Mouse (Mus musculus) lung, embryonic 16.5 days (tissue): ENCODE data around the gene Mgat4a. TPM values are rescaled to one million over a fixed set of nuclear protein-coding genes. Genes with fewer than 3 reads are reported as not detected.
"Not testable (repeated sequence)": the region's sequence is repeated elsewhere in the genome, so short reads cannot be mapped to it uniquely, and the experiment has no call there.

Experiments used
- ATAC-seq: fragments of 200-750 bp; cut with Nextera tagmentation; 2 replicates; pipeline ENCODE4 v1.8.0; 2017; ENCODE audit warnings: low read depth, mild to moderate bottlenecking, moderate library complexity
- H3K27ac ChIP-seq: fragments of 300-500 bp; sonication (generic); 2 replicates; pipeline ENCODE4 v1.5.1; 2014; ENCODE audit warnings: mild to moderate bottlenecking, control low read depth, low read length
- H3K27me3 ChIP-seq: fragments of 300-500 bp; sonication (generic); 2 replicates; pipeline ENCODE4 v1.6.1; 2014; ENCODE audit warnings: low read depth, low read length, mixed read lengths; ENCODE audit not compliant: control insufficient read depth, insufficient read depth
- H3K36me3 ChIP-seq: fragments of 300-500 bp; sonication (generic); 2 replicates; pipeline ENCODE4 v1.6.1; 2014; ENCODE audit warnings: low read length; ENCODE audit not compliant: control insufficient read depth, insufficient read depth
- H3K4me1 ChIP-seq: fragments of 300-500 bp; sonication (generic); replicated peaks from 2 replicates; pipeline ENCODE4 v1.6.1; 2014; ENCODE audit warnings: low read length, mixed read lengths; ENCODE audit not compliant: control insufficient read depth, insufficient read depth
- H3K4me2 ChIP-seq: fragments of 300-500 bp; sonication (generic); 2 replicates; pipeline ENCODE4 v1.6.1; 2014; ENCODE audit warnings: low read depth, low read length, control low read depth
- H3K4me3 ChIP-seq: fragments of 300-500 bp; sonication (generic); 2 replicates; pipeline ENCODE4 v1.5.1; 2014; ENCODE audit warnings: mild to moderate bottlenecking, low read length, control low read depth
- H3K9ac ChIP-seq: fragments of 300-500 bp; sonication (generic); 2 replicates; pipeline ENCODE4 v1.6.1; 2014; ENCODE audit warnings: low read length, control low read depth
- H3K9me3 ChIP-seq: fragments of 300-500 bp; sonication (generic); 2 replicates; pipeline ENCODE4 v1.6.1; 2016; ENCODE audit warnings: low read length; ENCODE audit not compliant: control insufficient read depth
- WGBS: fragments of 180-500 bp; shearing (Covaris S2); extraction: QIAGEN DNeasy Blood & Tissue Kit; methylation state at CpG from one replicate; pipeline ENCODE4 v1.1.7; 2014; 5-methylcytosine and 5-hydroxymethylcytosine counted together
- polyA plus RNA-seq: library from polyadenylated mRNA; unstranded; fragments of >200 nt; fragmentation: Nextera tagmentation; extraction: Ambion mirVana; gene quantifications from 2 replicates; pipeline ENCODE4 v1.2.1, GENCODE M21; 2015

The Mgat4a gene
- polyA plus RNA-seq, 1 experiment from 2014 or later: 6.5 TPM

GRCm38 (mm10) chr1:37523548-37523947 lies 17.3 kb downstream of the Mgat4a start:
- not testable (repeated sequence) for H3K4me2 ChIP-seq, H3K36me3 ChIP-seq, H3K4me1 ChIP-seq, H3K27me3 ChIP-seq, H3K9ac ChIP-seq, H3K27ac ChIP-seq, H3K4me3 ChIP-seq, H3K9me3 ChIP-seq
- 0 out of 2 replicates have a peak, but pooled peaks have one; percentile 34 for ATAC-seq
- 78% methylated on average over 3 of the region's 3 CpGs for WGBS

- H3K4me1 ChIP-seq: peaks cover 6% of the 10 kb centered on the region; the same call in 1 of the 2 replicates
- no peaks in the 10 kb centered on the region for H3K27me3 ChIP-seq
- no peaks in the 10 kb centered on the region for H3K36me3 ChIP-seq
- WGBS: 79% methylated on average over 5 of the region's 5 CpGs
- no peak overlapping the region for H3K4me3 ChIP-seq
- ATAC-seq: no peak
- H3K27ac ChIP-seq: no peak overlapping the region
- H3K9ac ChIP-seq: no peak overlapping the region
- H3K9me3 ChIP-seq: no peaks in the 10 kb centered on the region
- H3K4me2 ChIP-seq: no peak overlapping the region
These were observed 18.7 kb downstream of the Mgat4a start for GRCm38 (mm10) chr1:37522101-37522500.

- H3K27me3 ChIP-seq: no peaks in the 10 kb centered on the region
- 85% methylated on average over 4 of the region's 4 CpGs for WGBS
- H3K9me3 ChIP-seq: no peaks in the 10 kb centered on the region
- no peaks in the 10 kb centered on the region for H3K36me3 ChIP-seq
- H3K9ac ChIP-seq: no peak overlapping the region
- no peak for ATAC-seq
- no peak overlapping the region for H3K4me3 ChIP-seq
- no peak overlapping the region for H3K27ac ChIP-seq
- no peak overlapping the region for H3K4me2 ChIP-seq
- H3K4me1 ChIP-seq: peaks cover 6% of the 10 kb centered on the region; the same call in 1 of the 2 replicates
These were observed 22.0 kb downstream of the Mgat4a start for GRCm38 (mm10) chr1:37518791-37519190.

- no peaks in the 10 kb centered on the region for H3K9me3 ChIP-seq
- no peak overlapping the region for H3K9ac ChIP-seq
- peak; percentile 28; the same call in 1 of the 2 replicates for ATAC-seq
- peaks cover 9% of the 10 kb centered on the region for H3K4me1 ChIP-seq
- no peak overlapping the region for H3K4me3 ChIP-seq
- H3K27ac ChIP-seq: no peak overlapping the region
- H3K27me3 ChIP-seq: no peaks in the 10 kb centered on the region
- no peaks in the 10 kb centered on the region for H3K36me3 ChIP-seq
- WGBS: 38% methylated on average over 4 of the region's 4 CpGs
- no peak overlapping the region for H3K4me2 ChIP-seq
These were observed 22.6 kb downstream of the Mgat4a start for GRCm38 (mm10) chr1:37518124-37518720.

- Histone ChIP-seq H3K27me3 (no peaks in the 10 kb centered on the region), H3K4me3 (no peak overlapping the region), H3K27ac (peak overlapping the region; percentile 80), H3K4me2 (no peak overlapping the region), H3K9me3 (no peaks in the 10 kb centered on the region), H3K36me3 (no peaks in the 10 kb centered on the region), H3K4me1 (peaks cover 23% of the 10 kb centered on the region), H3K9ac (no peak overlapping the region)
- peak; percentile 4; the same call in 1 of the 2 replicates for ATAC-seq
- 79% methylated on average over 2 of the region's 2 CpGs for WGBS
These were observed 27.8 kb downstream of the Mgat4a start for GRCm38 (mm10) chr1:37512961-37513431.

GRCm38 (mm10) chr1:37512109-37512640 lies 28.6 kb downstream of the Mgat4a start:
- Histone ChIP-seq H3K9ac (no peak overlapping the region), H3K9me3 (no peaks in the 10 kb centered on the region), H3K36me3 (no peaks in the 10 kb centered on the region), H3K4me2 (no peak overlapping the region), H3K4me1 (peaks cover 21% of the 10 kb centered on the region), H3K27me3 (no peaks in the 10 kb centered on the region), H3K4me3 (no peak overlapping the region), H3K27ac (peak overlapping the region; percentile 80)
- ATAC-seq: peak; percentile 83
- 21% methylated on average over 5 of the region's 5 CpGs for WGBS

GRCm38 (mm10) chr1:37510193-37510592 lies 30.6 kb downstream of the Mgat4a start:
- no peaks in the 10 kb centered on the region for H3K27me3 ChIP-seq
- ATAC-seq: no peak
- H3K4me2 ChIP-seq: no peak overlapping the region
- H3K4me1 ChIP-seq: peaks cover 23% of the 10 kb centered on the region
- no peak overlapping the region for H3K4me3 ChIP-seq
- no peaks in the 10 kb centered on the region for H3K36me3 ChIP-seq
- 0 out of 2 replicates have a peak, but pooled peaks cover 2% of the 10 kb centered on the region for H3K9me3 ChIP-seq
- 73% methylated on average over 3 of the region's 3 CpGs for WGBS
- no peak overlapping the region for H3K27ac ChIP-seq
- no peak overlapping the region for H3K9ac ChIP-seq

GRCm38 (mm10) chr1:37509437-37509836 lies 31.4 kb downstream of the Mgat4a start:
- no peaks in the 10 kb centered on the region for H3K27me3 ChIP-seq
- no peak overlapping the region for H3K4me2 ChIP-seq
- no peak overlapping the region for H3K9ac ChIP-seq
- H3K4me3 ChIP-seq: no peak overlapping the region
- H3K27ac ChIP-seq: no peak overlapping the region
- H3K36me3 ChIP-seq: no peaks in the 10 kb centered on the region
- 0 out of 2 replicates have a peak, but pooled peaks cover 2% of the 10 kb centered on the region for H3K9me3 ChIP-seq
- ATAC-seq: no peak
- 78% methylated on average over 5 of the region's 5 CpGs for WGBS
- H3K4me1 ChIP-seq: peaks cover 28% of the 10 kb centered on the region

- no peak overlapping the region for H3K9ac ChIP-seq
- H3K4me2 ChIP-seq: no peak overlapping the region
- H3K9me3 ChIP-seq: 0 out of 2 replicates have a peak, but pooled peaks cover 2% of the 10 kb centered on the region
- H3K36me3 ChIP-seq: no peaks in the 10 kb centered on the region
- H3K4me1 ChIP-seq: peaks cover 14% of the 10 kb centered on the region
- peak; percentile 11; the same call in 1 of the 2 replicates for ATAC-seq
- peak overlapping the region; percentile 48 for H3K27ac ChIP-seq
- no peak overlapping the region for H3K4me3 ChIP-seq
- no peaks in the 10 kb centered on the region for H3K27me3 ChIP-seq
- 80% methylated on average over 9 of the region's 9 CpGs for WGBS
These were observed 35.5 kb downstream of the Mgat4a start for GRCm38 (mm10) chr1:37505348-37505730.
